Mouse (Mus musculus): Measurements from ENCODE around the gene Grik1.

Grik1 gene

GRCm38 (mm10) chr16:88142136-88142535, 147.9 kb downstream of the Grik1 start:
- CTCF ChIA-PET = no interaction called here

DNA sequence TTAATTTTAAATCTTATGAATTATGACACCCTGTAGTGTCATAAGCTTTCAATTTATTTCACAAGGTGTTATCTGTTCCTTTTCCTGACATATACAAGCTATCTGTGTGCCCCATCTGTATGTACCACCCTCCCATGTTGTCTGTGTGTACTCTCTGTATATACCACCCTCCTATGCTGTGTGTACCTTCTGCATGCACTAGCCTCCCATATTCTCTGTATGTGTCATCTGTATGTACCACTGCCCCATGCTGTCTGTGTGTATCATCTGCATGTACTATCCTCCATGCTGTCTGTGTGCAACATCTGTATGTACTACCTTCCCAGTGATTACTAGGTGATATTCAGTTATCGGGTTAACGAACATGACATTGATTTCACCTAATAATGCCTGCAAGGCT, 148.5 kb downstream of the Grik1 start:
- CTCF ChIA-PET = no interaction called here

- CTCF ChIA-PET = no interaction called here
Measured at GRCm38 (mm10) chr16:88138913-88139312, 151.2 kb downstream of the Grik1 start.

GRCm38 (mm10) chr16:88132919-88133318, 157.1 kb downstream of the Grik1 start:
- CTCF ChIA-PET = no interaction called here

GRCm38 (mm10) chr16:88131103-88131502, 159.0 kb downstream of the Grik1 start:
- CTCF ChIA-PET = no interaction called here

GRCm38 (mm10) chr16:88125098-88125497, 165.0 kb downstream of the Grik1 start:
- CTCF ChIA-PET = no interaction called here

DNA sequence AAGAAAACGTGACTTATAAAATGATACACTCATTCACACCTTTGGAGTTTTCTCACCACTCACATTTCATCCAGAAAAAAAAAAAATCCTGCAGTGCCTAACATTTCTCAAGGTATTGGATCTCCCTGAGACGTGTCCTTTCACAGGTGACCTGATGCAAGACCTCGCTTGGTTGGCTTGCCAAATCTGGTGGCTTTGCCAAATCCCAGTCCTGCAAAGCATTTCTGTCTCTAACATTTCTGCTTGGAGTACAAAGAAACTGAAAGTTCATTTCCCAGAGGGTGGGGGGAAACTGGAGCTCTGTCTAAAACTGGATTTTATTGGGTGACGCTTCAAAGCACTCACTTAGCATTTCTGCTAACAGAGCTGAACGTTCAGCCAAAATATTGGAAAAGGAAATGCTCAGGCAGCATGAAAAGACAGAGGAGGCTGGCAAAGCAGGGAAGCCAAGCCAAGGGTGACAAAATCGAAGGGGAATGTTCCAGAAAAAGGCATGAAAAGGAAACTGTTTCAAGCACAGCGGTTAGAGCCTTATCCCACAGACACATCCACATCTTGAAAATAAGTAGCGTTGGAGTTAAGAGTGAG, 177.4 kb downstream of the Grik1 start:
- CTCF ChIA-PET = no interaction called here

GRCm38 (mm10) chr16:88111459-88111858, 178.6 kb downstream of the Grik1 start:
- CTCF ChIA-PET = no interaction called here

DNA sequence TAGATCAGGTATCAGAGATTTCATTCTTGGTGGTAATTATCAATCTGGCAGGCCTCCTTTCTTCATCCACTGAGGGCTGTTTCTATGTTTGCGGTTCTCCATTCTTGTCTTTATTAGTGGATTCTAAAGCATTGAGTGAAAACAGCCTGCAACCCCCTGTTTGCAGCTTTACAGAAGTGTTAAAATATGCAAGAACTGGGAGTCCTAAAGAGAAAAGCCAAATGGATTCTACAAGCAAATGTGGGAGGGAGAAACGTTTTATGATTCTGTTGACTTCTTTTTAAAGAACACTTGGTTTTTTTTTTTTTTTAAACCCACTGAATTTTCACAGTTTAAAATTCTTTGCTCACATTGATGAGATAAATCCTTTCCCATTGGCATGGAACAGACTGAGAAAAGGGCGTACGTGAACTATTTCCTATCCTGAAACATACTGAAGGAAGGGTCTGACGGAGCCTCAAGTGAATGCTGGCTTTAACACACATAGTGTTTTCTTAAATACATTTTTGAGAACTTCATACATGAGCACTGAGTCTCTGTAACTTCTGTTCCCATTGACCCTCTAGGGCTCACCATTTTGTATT, 195.8 kb downstream of the Grik1 start:
- CTCF ChIA-PET = no interaction called here

GRCm38 (mm10) chr16:88087280-88087679, 202.8 kb downstream of the Grik1 start:
- CTCF ChIA-PET = no interaction called here

DNA sequence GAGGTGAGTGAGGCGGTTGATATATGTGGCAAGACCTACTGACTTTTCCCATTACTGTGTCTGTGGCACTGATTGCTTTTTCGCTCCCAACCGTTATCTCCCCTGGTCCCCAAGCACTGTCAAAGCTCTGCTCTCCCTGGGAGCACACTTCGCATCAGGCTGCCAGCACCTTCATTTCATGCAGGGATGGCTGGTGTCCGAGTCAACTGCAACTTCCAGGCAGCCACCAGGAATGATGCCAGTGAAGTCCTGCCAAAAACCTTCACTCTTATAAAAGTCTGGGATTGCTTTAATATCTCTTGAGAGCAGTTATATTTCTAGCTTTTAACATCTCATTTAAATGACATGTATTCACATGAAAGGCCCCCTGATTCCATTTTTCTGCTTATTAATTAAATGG, 215.3 kb downstream of the Grik1 start:
- CTCF ChIA-PET = no interaction called here

DNA sequence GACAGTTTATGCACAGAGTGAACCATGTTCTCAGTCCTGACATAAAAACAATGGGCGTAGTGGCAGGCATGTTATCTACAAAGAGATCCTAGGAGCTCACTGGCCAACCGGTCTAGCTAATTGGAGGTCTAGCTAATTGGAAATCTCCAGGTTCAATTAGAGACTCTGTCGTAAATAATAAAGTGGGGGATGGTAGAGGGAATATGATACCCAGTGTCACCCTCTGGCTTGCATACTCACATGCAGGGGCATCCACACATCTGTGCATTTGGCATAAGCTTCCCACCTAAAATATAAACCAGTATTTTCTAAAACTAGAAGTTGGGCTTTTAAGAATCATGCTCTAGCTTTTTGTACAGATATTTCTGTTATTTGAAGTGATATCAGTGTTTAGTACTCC, 229.1 kb downstream of the Grik1 start:
- CTCF ChIA-PET = interaction anchor here (0.6 kb wide), 1 partner anchor 1075 kb away, joined by 4 read pairs; no protein-coding TSS in a partner anchor

DNA sequence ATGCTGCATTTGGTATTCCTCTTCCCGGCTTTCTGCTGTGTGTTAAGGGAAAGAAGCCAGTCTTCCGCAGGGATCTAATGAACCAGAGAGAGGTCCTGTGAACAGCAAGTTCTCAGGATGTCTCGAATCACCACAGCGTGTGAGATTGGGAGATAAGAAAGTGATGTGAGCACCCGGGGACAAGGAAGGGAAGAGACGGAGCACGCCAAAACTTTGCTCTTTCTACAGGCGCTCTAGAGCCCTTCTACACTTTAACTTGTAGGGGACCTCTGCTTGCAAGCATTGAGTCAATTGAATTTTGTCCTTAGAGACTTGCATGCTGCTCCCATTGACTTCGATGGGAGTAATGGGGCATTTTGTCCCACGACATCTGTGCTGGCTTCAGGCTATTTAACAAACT, 241.9 kb downstream of the Grik1 start:
- CTCF ChIA-PET = no interaction called here

GRCm38 (mm10) chr16:88044321-88044720, 245.7 kb downstream of the Grik1 start:
- CTCF ChIA-PET = no interaction called here

DNA sequence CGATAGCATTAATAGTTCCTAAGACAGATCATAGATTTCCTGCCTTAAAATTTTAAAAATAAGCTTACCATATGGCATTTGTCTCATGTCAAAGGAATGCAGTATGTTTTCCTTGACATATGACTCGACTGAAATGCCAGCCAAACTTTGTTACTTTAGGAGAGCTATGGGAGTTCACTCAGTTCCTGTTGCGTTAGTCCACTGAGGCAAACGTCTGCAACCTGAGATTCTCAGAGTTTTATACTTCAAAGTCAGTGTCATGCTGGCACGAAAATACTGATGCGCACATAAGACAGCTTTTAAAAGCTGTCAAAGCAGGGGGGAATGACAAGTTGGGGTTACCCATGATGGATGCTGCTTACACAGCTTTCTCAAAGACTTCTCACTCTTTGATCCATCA, 247.6 kb downstream of the Grik1 start:
- CTCF ChIA-PET = no interaction called here

DNA sequence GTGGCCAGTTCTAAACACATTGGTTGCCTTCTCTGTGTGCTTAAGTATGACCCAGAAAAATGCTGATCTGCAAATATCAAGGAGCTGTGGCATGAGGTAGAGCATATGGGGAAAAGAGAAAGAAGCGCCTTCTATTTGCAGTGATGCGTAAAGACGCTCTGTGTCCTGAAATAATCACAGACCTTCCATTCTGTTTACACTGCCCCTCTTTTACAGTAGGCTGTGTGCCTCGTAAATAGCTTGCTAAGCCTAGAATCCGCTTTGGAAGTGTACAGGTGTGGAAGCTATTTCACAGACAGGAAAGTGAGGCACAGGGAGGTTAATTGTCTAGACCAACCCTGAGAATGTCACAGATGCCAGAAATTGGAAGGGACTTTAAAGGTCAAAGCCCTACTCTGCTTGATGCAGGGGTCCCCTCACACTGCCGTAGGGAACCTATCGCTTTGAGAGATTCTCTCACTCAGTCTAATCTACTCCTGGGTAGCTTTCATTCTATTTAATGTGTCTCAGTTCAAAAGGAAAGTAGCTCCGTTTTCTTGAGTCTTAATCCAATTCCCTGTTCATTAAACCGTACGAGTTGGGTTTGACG, 251.5 kb downstream of the Grik1 start:
- CTCF ChIA-PET = no interaction called here

GRCm38 (mm10) chr16:87988805-87989204, 301.3 kb downstream of the Grik1 start:
- CTCF ChIA-PET = no interaction called here

DNA sequence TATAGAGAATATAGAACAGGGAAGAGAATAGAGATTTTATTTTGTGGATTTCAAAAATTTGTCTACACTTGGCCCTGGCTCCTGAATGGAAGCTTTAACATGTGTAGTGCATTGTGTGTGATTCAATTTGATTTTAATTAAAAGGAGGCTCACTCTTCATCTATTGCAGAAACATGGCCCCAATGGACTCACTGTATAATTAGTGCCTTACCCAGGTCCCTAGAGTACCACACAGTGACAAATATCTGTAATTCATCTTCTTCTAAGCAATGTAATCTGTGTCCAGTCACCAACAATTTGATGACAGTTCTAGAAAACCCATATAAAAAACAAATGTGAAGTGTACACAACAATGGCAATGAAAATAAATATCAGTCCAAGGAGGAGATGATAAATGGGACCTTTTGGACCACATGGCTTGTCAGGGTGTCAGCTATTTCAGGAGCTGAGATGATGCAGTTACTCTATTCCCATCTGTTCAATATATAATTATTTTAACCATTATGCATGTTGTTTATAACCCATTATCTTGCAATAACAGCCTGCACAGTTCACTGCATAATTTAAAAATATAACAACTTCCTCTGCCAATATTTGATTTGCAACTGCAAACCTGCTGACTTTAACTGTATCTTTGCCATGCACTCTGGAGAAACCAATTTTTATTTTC, 305.7 kb downstream of the Grik1 start:
- CTCF ChIA-PET = no interaction called here

GRCm38 (mm10) chr16:87974076-87974443, 316.0 kb downstream of the Grik1 start:
- CTCF ChIA-PET = no interaction called here

DNA sequence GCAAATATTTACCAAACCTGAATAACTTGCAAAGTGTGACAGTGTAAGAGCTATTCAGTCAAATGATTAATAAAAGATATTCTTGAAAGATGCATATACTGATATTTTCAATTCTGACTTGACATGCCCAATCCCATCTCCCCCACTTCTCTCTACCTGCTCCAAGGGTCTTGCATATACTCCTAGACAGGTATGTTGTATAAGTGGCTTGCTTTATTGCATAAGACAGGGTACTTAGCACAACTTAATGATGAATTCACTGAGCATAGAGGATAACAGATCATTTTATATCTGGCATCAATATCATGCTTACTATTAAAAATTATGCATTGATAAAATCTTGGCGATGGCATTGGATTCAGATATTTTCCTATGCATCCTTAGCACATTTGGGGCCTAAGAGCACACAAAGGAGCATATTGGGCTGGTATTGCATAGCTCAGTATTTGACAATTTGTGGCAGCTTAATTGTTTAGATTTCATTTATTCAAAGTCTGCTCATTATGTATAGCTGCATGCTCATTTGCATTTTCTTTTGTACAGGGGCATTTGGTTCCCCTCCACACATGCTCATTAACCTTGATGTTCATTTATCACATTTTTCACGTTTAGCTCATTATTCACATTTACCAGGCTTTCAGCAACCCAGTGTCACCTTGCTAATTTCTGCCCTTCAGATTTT, 316.5 kb downstream of the Grik1 start:
- CTCF ChIA-PET = no interaction called here

- CTCF ChIA-PET = no interaction called here
Measured at GRCm38 (mm10) chr16:87971911-87972310, 318.2 kb downstream of the Grik1 start.

DNA sequence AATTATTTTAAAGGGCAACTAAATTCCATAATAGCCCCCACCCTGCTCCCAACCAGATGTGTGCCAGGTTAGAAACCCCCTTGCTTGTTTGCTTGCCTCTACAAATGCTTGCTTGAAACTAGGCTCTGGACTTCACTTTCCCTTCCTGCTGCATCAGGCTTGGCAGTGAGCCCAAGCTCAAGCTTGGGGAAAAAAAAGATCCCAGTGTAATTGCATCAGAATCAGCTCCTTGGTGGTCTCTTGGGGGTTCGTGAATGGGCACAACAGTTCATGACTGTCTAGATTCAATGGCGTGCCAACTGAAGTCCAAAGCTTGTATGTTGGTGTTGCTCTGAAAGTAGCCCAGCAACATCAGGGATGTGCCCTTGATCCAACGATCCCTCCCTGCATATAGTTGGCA, 320.1 kb downstream of the Grik1 start:
- CTCF ChIA-PET = no interaction called here

DNA sequence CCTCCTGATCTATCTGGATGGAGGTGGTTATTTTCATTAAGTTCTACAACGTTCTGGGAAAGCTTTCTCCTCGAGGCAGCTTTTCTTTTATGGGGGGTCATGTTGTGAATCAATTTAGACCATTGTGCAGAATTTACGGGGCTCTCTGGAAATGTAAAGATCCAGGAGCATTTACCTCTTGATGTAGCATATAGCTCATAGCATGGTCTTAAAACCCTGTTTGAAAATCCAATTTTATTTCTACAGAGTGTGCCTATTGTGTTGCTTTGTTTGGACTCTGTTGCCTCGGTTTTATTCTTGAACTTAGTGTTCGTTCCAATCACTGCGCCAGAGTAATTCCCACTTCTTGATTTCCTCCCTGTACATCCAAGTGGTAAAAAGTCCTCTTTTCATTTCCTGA, 328.6 kb downstream of the Grik1 start:
- CTCF ChIA-PET = no interaction called here
